Mouse (Mus musculus) cortical plate, adult 2 months (tissue): Measurements from ENCODE around the gene 9130213A22Rik.

Source experiments
- CTCF ChIP-seq: fragments of 200-500 bp; IDR thresholded peaks from 2 replicates; pipeline ENCODE4 v1.5.1; 2011; ENCODE audit warnings: mild to moderate bottlenecking, control low read depth, low read length; ENCODE audit not compliant: insufficient read depth; ENCODE audit errors: extremely low read depth
- POLR2A ChIP-seq: fragments of 200-500 bp; IDR thresholded peaks from 2 replicates; pipeline ENCODE4 v1.6.1; 2011; ENCODE audit warnings: mild to moderate bottlenecking, low read length, control low read depth; ENCODE audit not compliant: insufficient read depth; ENCODE audit errors: extremely low read depth

DNA sequence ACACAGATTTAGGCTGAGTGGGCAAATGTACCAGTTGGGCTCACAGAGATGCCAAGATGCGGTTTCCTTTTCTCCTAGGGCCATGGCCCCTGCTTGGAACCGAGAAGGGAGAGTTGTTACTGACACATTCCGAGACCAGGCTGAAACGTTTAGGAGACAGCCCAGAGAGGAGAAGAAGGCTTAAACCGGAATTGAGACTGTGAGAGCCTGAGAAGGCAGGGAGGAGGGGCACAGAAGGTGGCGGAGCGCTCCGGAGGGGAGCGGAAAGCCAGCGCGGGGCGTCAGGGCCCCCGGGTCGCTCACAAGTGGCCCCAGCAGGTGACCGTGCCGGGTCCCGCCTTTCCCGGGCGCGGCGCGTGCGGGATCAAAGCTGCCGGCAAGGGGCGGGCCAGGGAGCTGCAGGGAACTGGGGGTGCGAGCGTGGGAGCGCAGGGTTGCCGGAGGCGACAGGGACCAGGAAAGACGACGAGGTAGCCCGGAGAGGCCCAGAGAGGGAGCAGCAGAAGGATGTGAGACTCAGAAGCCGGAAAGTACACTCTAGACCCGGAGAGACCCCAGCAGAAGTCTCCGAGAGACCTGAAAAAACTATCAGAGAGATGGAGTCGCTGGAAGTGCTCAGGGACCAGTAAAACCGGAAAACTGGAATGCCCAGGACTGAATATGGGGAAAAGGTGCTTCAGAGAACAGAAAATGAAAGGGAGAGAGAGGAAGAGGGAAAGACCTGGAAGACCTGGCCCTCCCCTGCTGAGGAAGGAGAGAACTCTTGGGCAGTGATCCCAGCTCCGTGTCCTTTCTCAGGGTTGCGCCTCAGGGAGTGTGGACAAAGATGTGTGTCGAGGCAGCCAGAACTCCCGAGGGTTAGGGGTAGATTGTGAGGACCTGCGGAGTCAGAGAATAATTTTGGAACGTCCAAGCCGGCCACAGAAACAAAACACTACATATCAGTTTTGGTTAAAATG, 4.4 kb downstream of the 9130213A22Rik start:
- TF ChIP-seq CTCF (no peak), POLR2A (no peak)
